ENCODE assay signal across 26 mouse cellular contexts in the genomic region with DNA sequence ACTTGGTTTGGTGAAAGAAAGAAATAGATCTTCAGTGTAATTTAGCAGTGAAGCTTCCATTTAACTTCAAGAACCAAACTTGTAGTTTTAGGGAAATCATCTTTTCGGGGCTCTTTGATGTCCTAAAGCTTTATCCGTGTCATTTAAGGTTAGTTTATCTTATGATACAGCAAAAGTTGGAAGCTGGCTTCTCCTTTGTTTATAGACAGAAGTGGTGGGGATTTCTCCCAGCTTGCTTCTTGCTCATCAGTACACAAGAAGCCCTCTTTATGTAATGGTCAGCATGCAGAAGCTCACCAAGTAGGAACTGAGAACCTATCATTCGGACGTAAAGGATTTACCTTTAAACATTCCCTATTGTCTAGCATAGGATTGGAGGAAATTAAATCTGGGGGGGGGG. TPM values are rescaled to one million over a fixed set of nuclear protein-coding genes. Genes with fewer than 3 reads are reported as not detected.
"Had no signal": no experiment of that assay in that cellular context is flagged by ENCODE, and none has a peak within 500 bp of the region (broad histone marks: within the 10 kb centered on the region; RNA-seq: fewer than 3 reads in every experiment).

No protein-coding gene starts in this region.

- ATAC-seq: forebrain, postnatal 0 days; hindbrain, postnatal 0 days; intestine, embryonic 16.5 days had no signal

- H3K27ac ChIP-seq: heart, adult 2 months; heart, embryonic 13.5 days; heart, embryonic 15.5 days; hindbrain, embryonic 13.5 days; hindbrain, embryonic 15.5 days; hindbrain, postnatal 0 days; kidney, embryonic 15.5 days; kidney, postnatal 0 days; limb, embryonic 10.5 days; limb, embryonic 12.5 days had no signal

- H3K4me1 ChIP-seq: heart, embryonic 13.5 days; heart, embryonic 15.5 days; hindbrain, embryonic 15.5 days; kidney, embryonic 15.5 days; limb, embryonic 10.5 days; limb, embryonic 12.5 days had no signal

- H3K36me3 ChIP-seq: heart, embryonic 13.5 days; heart, embryonic 15.5 days; hindbrain, embryonic 13.5 days; hindbrain, embryonic 15.5 days; limb, embryonic 10.5 days; limb, embryonic 12.5 days had no signal

- H3K9ac ChIP-seq: forebrain, postnatal 0 days; heart, embryonic 13.5 days; heart, embryonic 15.5 days; hindbrain, embryonic 13.5 days; hindbrain, embryonic 15.5 days; kidney, embryonic 15.5 days; limb, embryonic 12.5 days had no signal

- H3K4me3 ChIP-seq: heart, adult 2 months; heart, embryonic 13.5 days; heart, embryonic 15.5 days; hindbrain, embryonic 13.5 days; hindbrain, embryonic 15.5 days; kidney, embryonic 15.5 days; limb, embryonic 10.5 days; limb, embryonic 12.5 days had no signal

- H3K27me3 ChIP-seq: heart, embryonic 13.5 days; heart, embryonic 15.5 days; kidney, embryonic 15.5 days; limb, embryonic 12.5 days had no signal

- H3K9me3 ChIP-seq: heart, embryonic 13.5 days; heart, embryonic 15.5 days; hindbrain, embryonic 13.5 days; hindbrain, embryonic 15.5 days; kidney, embryonic 15.5 days; limb, embryonic 10.5 days; limb, embryonic 12.5 days had no signal

- DNase-seq: forebrain, postnatal 0 days; gastrocnemius, postnatal 14 days; gastrocnemius, postnatal 36 days; heart, adult 11 months; heart, adult 2 months; heart, postnatal 14 days; heart, postnatal 36 days; kidney, adult 11 months; kidney, adult 2 months; kidney, adult 9 months; kidney, postnatal 14 days; kidney, postnatal 36 days; layer of hippocampus, adult 9-11 months; layer of hippocampus, postnatal 36 days had no signal

- H3K4me2 ChIP-seq: heart, embryonic 11.5 days; heart, embryonic 13.5 days; heart, embryonic 15.5 days; hindbrain, embryonic 13.5 days; hindbrain, embryonic 15.5 days; kidney, embryonic 15.5 days; limb, embryonic 12.5 days had no signal

RNA-seq across cellular contexts. Expression of a gene that starts 16.3 kb away (rescaled TPM):
- total RNA-seq: hematopoietic stem cell, adult 5-6 weeks had no signal
